16 mouse cellular contexts compared by ENCODE assay signal in the genomic region with DNA sequence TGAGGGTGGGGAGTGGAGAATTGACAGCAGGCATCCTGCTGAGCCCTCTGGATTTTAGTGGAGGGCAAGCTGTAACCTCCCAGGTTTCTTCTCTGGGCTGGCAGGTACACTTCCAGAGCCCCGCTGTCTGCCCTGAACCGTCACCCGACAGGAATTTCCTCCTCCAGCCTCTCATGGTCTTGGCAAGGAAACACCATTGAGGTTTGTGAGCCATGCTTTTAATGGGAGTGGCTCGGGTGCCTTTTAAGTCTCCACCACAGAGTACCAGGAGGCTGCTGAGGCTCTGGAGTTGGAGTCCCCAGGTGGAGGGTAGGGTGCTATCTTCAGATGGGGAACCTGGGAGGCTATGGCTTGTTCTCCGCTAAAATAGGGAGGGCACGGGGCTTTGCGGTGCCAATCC. TPM values are rescaled to one million over a fixed set of nuclear protein-coding genes. Genes with fewer than 3 reads are reported as not detected.
A peak's percentile ranks its signal among the peaks of the same experiment; 100 is the strongest.
DNase-seq lines count a peak whose midpoint lies in the region; ATAC-seq and TF ChIP-seq lines count a peak whose summit lies in the region.
"Had no signal": no experiment of that assay in that cellular context is flagged by ENCODE, and none has a peak within 500 bp of the region (broad histone marks: within the 10 kb centered on the region; RNA-seq: fewer than 3 reads in every experiment).

No protein-coding gene starts in this region.

- TF ChIP-seq POLR2A in heart, adult 2 months (IDR thresholded peaks at IDR 0.05; ENCODE audit: insufficient read depth, low read depth, low read length): no peak

- H3K9ac ChIP-seq in heart, adult 2 months (ENCODE audit: low read depth, low read length): no peak overlapping the region
- no peak overlapping the region for H3K9ac ChIP-seq in lung, embryonic 16.5 days (ENCODE audit: low read length)
- no peak overlapping the region for H3K9ac ChIP-seq in midbrain, embryonic 14.5 days (replicated peaks; ENCODE audit: low read length)
- H3K9ac ChIP-seq: hindbrain, embryonic 14.5 days; neural tube, embryonic 15.5 days had no signal

- peaks cover 2% of the 10 kb centered on the region; the same call in 1 of the 2 replicates for H3K36me3 ChIP-seq in heart, adult 2 months (ENCODE audit: control insufficient read depth, insufficient read depth, low read length)
- H3K36me3 ChIP-seq in lung, embryonic 16.5 days (ENCODE audit: control insufficient read depth, insufficient read depth, low read length): 0 out of 2 replicates have a peak, but pooled peaks cover 3% of the 10 kb centered on the region
- no peaks in the 10 kb centered on the region for H3K36me3 ChIP-seq in midbrain, embryonic 14.5 days (ENCODE audit: control insufficient read depth, insufficient read depth, low read length)
- H3K36me3 ChIP-seq: G1E; neural tube, embryonic 15.5 days had no signal

- no peak overlapping the region for H3K4me3 ChIP-seq in heart, adult 2 months
- H3K4me3 ChIP-seq in brown adipose tissue, adult 24 weeks (ENCODE audit: insufficient read depth, low read depth, low read length): no peak overlapping the region
- H3K4me3 ChIP-seq in lung, embryonic 16.5 days (ENCODE audit: low read length): no peak overlapping the region
- no peak overlapping the region for H3K4me3 ChIP-seq in midbrain, embryonic 14.5 days (replicated peaks; ENCODE audit: low read depth, low read length)
- H3K4me3 ChIP-seq: erythroblast, embryonic 14.5 days; neural tube, embryonic 15.5 days had no signal

- H3K9me3 ChIP-seq in lung, embryonic 16.5 days (ENCODE audit: control insufficient read depth, low read length): 0 out of 2 replicates have a peak, but pooled peaks cover 2% of the 10 kb centered on the region
- no peaks in the 10 kb centered on the region for H3K9me3 ChIP-seq in midbrain, embryonic 14.5 days (ENCODE audit: control insufficient read depth, low read length)
- H3K9me3 ChIP-seq: neural tube, embryonic 15.5 days had no signal

- no peak for TF ChIP-seq EP300 in heart, adult 2 months (IDR thresholded peaks at IDR 0.05; ENCODE audit: insufficient read depth, low read depth, low read length)

- H3K4me1 ChIP-seq in heart, adult 2 months (ENCODE audit: control insufficient read depth, insufficient read depth, low read length): peaks cover 36% of the 10 kb centered on the region
- peaks cover 41% of the 10 kb centered on the region for H3K4me1 ChIP-seq in brown adipose tissue, adult 24 weeks (ENCODE audit: control insufficient read depth, insufficient read depth, insufficient read length, low read length)
- peaks cover 45% of the 10 kb centered on the region for H3K4me1 ChIP-seq in lung, embryonic 16.5 days (replicated peaks; ENCODE audit: control insufficient read depth, insufficient read depth, low read length)
- H3K4me1 ChIP-seq in midbrain, embryonic 14.5 days (ENCODE audit: control insufficient read depth, insufficient read depth, low read length): no peaks in the 10 kb centered on the region

- intact Hi-C loops in heart, adult 2 months (cut with DNase I): no loop called here
- intact Hi-C loops in heart, postnatal 25 days (cut with DNase I): no loop called here

- WGBS in heart, adult 2 months: 45% methylated on average over 7 of the region's 7 CpGs
- 55% methylated on average over 7 of the region's 7 CpGs for WGBS in lung, embryonic 16.5 days
- WGBS in midbrain, embryonic 14.5 days: 97% methylated on average over 7 of the region's 7 CpGs

- peak; percentile 71 for ATAC-seq in lung, embryonic 16.5 days (ENCODE audit: low read depth)
- no peak for ATAC-seq in midbrain, embryonic 14.5 days (ENCODE audit: low FRiP score, low TSS enrichment)

- peak overlapping the region; percentile 40 for H3K27ac ChIP-seq in heart, adult 2 months
- peak overlapping the region; percentile 7; the same call in 1 of the 2 replicates for H3K27ac ChIP-seq in brown adipose tissue, adult 24 weeks (replicated peaks; ENCODE audit: low read depth, low read length)
- H3K27ac ChIP-seq in lung, embryonic 16.5 days (ENCODE audit: low read length): peak overlapping the region; percentile 33
- no peak overlapping the region for H3K27ac ChIP-seq in midbrain, embryonic 14.5 days (replicated peaks; ENCODE audit: low read depth, low read length)
- H3K27ac ChIP-seq: hindbrain, embryonic 14.5 days; neural tube, embryonic 15.5 days had no signal

- H3K27me3 ChIP-seq in heart, adult 2 months (ENCODE audit: control insufficient read depth, insufficient read depth, low read length): no peaks in the 10 kb centered on the region
- H3K27me3 ChIP-seq in lung, embryonic 16.5 days (ENCODE audit: control insufficient read depth, insufficient read depth, low read depth, low read length): no peaks in the 10 kb centered on the region
- H3K27me3 ChIP-seq in midbrain, embryonic 14.5 days (ENCODE audit: control insufficient read depth, insufficient read depth, low read length): no peaks in the 10 kb centered on the region
- H3K27me3 ChIP-seq: neural tube, embryonic 15.5 days had no signal

- DNase-seq in heart, adult 2 months: peak in 1 of 2 experiments; percentile 45
- DNase-seq in heart, postnatal 25 days (ENCODE audit: low spot score): no peak
- DNase-seq in 3134 (ENCODE audit: extremely low read depth, insufficient read length, low spot score): peak; percentile 84
- no peak for DNase-seq in thymus, adult 18-20 months
- DNase-seq in frontal cortex, postnatal 14 days (ENCODE audit: low spot score in 2 of 2): no peak
- DNase-seq in midbrain, embryonic 14.5 days: no peak
- DNase-seq: cerebellum, adult 2 months; gastrocnemius, postnatal 25 days; kidney, adult 11 months; liver had no signal

- peaks cover 3% of the 10 kb centered on the region; the same call in 1 of the 2 replicates for H3K79me2 ChIP-seq in heart, adult 2 months (replicated peaks; ENCODE audit: control insufficient read depth, insufficient read depth, low read length)

- TF ChIP-seq CTCF in heart, adult 2 months (IDR thresholded peaks at IDR 0.05): no peak

- H3K4me2 ChIP-seq in lung, embryonic 16.5 days (ENCODE audit: low read depth, low read length): no peak overlapping the region
- no peak overlapping the region for H3K4me2 ChIP-seq in midbrain, embryonic 14.5 days (ENCODE audit: low read length)
- H3K4me2 ChIP-seq: hindbrain, embryonic 14.5 days; neural tube, embryonic 15.5 days had no signal

RNA-seq across cellular contexts. Expression of a gene that starts 53.9 kb away (rescaled TPM):
- total RNA-seq in heart, adult 2 months (2021): 10 to 100 TPM in 1 of 2 experiments, 1 to 10 TPM in 1; 10.0 to 11.1 TPM
- 8.6 and 10.2 TPM in 2 replicates for polyA plus RNA-seq in heart, adult 2 months (2012; rRNA removed)
- total RNA-seq in heart, postnatal 25 days (2021): 10 to 100 TPM; 10.5 to 13.2 TPM
- 3.6 and 4.7 TPM in 2 replicates for polyA plus RNA-seq in brown adipose tissue, adult 24 weeks (2012; ENCODE audit: insufficient read depth, insufficient read length, missing spikeins)
- polyA plus RNA-seq in lung, embryonic 16.5 days (2015; fragmentation: Nextera tagmentation; extraction: Ambion mirVana): 26.4 and 27.8 TPM in 2 replicates
- 9.7 and 10.6 TPM in 2 replicates for polyA plus RNA-seq in midbrain, embryonic 14.5 days (2014; fragmentation: Nextera tagmentation; extraction: Ambion mirVana)
- total RNA-seq: G1E had no signal
- polyA plus RNA-seq: erythroblast, embryonic 14.5 days; G1E had no signal
